Mouse (Mus musculus) forelimb bud, embryonic 11.5 days (tissue): Measurements from ENCODE around the gene Gm8909.
"Not testable (repeated sequence)": the region's sequence is repeated elsewhere in the genome, so short reads cannot be mapped to it uniquely, and the experiment has no call there.

ENCODE experiments used
- DNase-seq: peaks from one replicate; pipeline ENCODE4 v3.0.0-alpha.2; 2012; ENCODE audit warnings: low read depth, low spot score

Gene Gm8909

DNA sequence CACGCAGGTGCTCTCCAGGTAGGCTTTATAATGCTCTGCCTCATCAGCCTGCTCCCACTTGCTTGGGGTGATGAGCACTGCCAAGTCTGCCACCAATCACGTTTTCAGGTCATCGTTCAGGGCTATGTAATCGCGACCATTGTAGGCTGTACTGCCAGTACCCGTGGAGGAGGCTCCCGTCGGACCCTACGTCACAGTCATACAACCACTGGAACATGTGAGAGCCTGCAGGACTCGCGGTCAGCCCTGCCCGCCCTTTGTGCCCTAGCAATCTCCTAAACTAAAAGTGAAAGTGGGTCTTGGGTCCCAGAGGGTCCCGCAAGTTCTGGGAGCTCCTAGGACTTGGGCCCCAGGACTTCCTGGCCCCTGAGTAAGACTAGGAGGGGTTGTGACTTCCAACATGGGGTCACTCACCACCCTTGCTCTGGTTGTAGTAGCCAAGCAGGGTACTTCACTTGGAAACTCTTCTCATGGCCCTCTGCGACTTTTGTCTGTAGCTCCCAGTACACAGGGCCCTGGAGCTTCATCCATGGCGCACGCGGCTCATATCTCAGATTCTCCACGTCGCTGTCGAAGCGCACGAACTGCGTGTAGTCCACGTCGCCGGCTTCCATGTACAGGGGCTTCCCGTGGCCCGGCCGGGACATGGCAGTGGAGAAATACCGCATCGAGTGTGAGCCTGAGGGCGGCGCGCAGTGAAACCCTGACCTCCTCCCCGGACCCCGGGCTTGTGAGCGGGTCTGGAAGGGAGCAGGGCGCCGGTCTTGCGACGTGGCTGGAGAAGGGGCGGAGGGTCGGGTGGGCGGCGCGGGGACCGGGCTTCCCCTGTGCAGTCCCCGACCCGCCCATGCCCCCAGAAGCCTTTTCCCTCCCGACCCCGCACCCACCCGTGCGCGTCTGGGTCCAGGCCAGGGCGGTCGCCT, 6.9 kb downstream of the Gm8909 start:
- no peak for DNase-seq

DNA sequence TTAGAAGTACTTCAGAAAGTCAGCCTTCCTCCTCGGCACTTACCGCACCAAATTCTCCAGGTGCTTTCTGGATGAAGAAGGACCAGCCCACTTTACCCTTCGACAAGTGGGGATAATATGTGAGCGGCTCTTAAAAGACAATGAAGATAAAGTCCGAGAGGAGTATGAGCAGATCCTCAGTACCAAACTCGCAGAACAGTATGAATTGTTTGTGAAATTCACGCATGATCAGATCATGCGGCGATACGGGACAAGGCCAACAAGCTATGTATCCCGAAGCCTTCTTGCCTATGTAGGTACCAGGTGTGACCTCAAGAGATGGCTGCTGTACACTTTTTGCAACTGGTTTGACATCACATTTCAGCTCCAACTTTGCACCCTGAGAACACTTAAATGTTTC, 10.1 kb downstream of the Gm8909 start:
- not testable (repeated sequence) for DNase-seq

DNA sequence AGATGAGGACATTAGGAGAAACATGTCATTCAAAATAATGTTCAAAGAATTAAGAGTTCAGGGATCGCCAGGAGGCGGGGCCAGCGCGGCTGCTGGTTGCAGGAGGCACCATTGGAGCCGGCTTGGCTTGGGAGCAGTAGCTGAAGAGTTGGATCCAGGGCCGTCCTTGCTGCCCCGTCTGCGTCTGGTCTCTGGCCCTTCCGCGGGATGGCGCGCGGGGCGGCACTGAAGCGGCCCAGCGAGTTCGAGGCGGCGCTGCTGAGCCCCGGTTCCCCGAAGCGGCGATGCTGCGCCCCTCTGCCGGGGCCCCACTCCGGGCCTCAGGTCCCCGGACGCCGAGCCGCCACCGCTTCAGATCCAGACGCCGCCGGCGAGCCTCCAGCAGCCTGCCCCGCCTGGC, 10.6 kb downstream of the Gm8909 start:
- not testable (repeated sequence) for DNase-seq

DNA sequence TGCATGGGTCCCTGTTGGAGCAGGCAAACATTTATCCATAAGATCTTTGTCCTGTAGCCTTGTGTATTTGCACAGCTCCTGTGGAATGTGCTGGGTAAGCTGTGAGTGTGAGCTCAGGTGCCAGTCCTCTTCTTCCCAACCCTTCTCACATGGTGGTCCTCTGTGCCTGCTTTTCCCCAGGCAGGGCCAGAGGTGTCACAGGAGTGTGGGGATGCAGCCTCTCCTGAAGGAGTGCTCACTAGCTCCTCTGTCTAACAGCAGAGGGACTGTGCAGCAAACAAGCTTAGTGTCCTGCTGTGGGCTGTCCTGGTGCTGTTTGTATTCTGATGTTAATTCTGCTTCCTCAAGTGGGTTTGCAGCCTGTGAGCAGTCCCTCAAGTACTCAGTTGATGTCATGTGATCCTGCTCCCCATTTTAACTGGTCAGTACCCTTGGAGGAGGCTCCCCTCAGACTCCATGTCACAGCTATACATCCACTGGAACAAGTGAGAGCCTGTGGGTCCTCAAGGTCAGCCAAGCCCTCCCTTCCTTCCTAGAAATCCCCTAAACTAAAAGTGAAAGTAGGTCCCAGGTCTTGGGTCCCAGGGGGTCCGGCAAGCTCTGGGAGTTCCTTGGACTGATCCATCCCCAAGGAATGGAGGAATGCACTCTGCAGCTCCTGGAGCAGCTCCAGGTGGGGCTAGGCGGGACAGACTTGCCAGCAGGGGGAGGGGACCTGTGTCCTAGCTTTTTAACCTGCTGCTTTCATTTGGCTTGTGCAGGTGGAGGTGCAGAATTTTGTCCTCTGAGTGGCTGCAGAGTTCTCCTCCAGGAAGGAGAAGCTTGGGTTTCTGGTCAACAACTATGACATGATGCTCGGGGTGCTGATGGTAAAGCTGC, 13.8 kb downstream of the Gm8909 start:
- no peak for DNase-seq

GRCm38 (mm10) chr17:36151200-36151599, 17.1 kb downstream of the Gm8909 start:
- DNase-seq = not testable (repeated sequence)

DNA sequence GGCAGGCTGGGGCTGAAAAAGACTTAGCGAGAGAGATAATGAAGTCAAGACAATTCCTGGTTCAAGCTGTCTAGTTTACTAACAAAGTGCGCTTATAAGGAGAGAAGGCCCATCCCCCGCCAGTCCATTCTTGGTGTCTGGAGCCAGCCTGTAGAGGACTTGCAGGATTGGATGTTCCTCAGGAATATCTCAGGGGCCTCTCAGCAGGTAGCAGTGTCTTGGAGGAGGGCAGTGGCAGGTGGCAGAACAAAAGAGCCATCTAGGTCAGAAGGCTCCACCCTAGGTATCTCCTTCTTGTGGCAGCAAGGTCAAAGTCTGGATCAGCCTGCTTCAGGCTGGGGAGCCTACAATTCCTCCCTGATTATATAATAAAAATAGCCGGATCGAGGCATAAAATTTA, 19.9 kb downstream of the Gm8909 start:
- not testable (repeated sequence) for DNase-seq

DNA sequence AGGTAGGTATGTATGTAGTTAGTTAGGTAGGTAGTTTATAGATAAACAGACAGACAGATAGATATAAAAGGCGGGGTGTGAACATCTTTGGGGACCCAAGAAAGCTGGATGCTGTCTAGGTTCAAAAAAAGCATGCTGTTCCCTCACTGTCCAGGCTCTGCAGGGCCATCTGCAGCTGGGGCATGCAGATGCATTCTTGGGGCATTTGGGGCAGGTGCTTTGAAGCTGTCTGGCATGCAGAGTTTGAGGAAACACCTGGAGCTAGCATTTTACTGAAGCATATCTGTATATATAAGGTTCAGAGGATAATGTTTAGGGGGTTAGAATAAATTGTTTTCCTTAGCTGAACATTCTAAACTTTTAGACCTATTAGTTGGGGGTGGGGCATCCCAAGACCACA, 21.4 kb downstream of the Gm8909 start:
- not testable (repeated sequence) for DNase-seq

DNA sequence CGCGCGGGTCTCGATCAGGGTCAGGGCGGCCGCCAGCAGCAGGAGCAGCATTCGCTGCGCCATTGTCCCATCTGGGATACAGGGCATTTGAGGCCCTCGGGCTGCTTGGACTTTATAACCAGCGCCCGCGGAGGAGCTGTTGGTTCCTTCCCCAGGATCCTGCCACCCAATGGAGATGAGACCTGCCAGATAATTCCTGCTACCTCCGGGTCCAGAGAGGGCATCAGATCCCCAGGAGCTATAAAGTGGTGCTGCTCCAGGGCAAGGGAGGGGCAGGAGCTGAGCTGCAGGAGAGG, 22.5 kb downstream of the Gm8909 start:
- not testable (repeated sequence) for DNase-seq

GRCm38 (mm10) chr17:36145111-36145860, 23.1 kb downstream of the Gm8909 start:
- DNase-seq = no peak

- DNase-seq = not testable (repeated sequence)
Measured at GRCm38 (mm10) chr17:36136299-36136848, 32.0 kb downstream of the Gm8909 start.

DNA sequence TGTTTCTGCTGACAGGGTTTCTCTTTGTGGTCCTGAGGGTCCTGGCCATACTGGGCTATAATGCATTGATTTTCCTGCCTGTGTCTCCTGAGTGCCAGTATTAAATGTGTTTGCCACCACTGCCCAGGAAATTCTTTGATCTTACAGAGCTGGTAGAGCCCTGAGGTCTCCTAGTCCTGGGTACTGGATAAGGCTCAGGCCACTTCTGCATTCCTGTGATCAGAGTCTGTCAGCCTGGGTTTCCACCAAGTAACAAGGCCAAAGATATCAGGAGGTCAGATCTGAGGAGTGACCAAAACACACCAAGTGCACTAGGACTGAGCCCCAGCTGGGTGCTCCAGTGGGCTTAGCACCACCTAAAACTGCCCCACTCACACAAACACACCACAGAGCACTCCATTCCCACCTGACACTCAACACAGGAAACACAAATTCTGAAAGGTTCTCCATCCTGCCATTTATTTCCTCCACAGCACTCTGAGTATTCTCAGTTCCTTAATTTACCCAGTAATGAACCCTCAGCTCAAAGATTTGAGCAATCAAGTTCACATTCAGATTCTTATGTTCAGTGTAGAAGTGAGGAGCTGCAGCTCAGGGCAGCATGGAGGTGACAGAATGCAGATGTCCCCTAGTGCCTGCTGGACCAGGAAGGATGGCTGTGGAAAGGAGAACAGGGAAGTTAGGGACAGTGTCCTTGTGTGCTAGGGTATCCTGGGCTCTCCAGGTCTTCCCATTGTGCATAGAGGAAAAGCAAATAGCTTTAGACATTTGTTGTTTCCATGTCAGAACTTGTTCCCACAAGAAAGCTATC, 32.7 kb downstream of the Gm8909 start:
- not testable (repeated sequence) for DNase-seq

DNA sequence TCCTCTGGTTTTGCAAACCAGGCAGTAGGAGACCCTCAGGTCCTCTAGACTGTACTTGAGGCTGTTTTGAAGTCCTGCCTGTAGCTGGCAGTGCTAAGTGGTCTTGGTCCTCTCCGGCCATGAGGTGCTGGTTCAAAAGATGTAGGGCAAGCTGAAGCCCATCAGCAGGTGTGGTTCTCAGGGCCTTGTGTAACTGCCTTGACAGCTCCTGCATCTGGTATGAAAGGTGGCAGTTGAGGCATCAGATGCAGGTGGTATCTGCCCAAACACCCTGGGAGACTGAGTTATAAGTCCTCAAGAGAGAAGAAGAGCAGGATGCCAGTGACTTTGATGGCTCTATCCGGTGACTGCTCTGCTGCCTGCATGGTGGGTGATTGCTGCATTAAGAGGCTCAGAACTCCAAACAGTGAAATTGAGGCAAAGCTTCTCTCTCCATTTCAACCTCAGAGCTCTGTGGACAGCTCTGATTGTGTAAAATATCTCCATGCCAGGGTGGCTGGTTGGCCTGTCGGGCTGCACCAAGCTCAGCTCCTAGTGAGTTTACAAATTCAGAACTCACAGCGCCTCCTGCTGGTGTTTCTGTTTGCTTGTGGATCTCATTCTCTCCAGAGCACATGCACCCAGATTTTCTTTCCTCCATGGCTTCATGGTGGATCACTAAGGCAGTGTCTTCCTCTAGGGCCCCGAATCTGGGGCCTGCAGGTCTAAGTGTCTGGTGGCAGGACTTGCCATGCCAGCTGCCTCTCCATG, 36.6 kb downstream of the Gm8909 start:
- DNase-seq = peak; percentile 46

GRCm38 (mm10) chr17:36128968-36129817, 39.1 kb downstream of the Gm8909 start, which contains the start of gene Gm7030:
Gene Gm7030, minus strand, starts transcription at chr17:36129425.
- DNase-seq = not testable (repeated sequence)

- DNase-seq = not testable (repeated sequence)
Measured at GRCm38 (mm10) chr17:36128525-36128924, 39.8 kb downstream of the Gm8909 start.

GRCm38 (mm10) chr17:36124111-36124510, 44.2 kb downstream of the Gm8909 start:
- not testable (repeated sequence) for DNase-seq

- DNase-seq = not testable (repeated sequence)
Measured at GRCm38 (mm10) chr17:36121352-36122020, 46.9 kb downstream of the Gm8909 start, which contains the start of gene Gm19684. Gene Gm19684, plus strand, starts transcription at chr17:36121678.

- DNase-seq = not testable (repeated sequence)
Measured at GRCm38 (mm10) chr17:36120839-36121238, 47.5 kb downstream of the Gm8909 start.

- DNase-seq = not testable (repeated sequence)
Measured at GRCm38 (mm10) chr17:36116545-36116944, 51.8 kb downstream of the Gm8909 start.
